9 mouse cellular contexts compared by ENCODE assay signal in genomic region chr5:122060767-122061333, GRCm38 (mm10). TPM values are rescaled to one million over a fixed set of nuclear protein-coding genes. Genes with fewer than 3 reads are reported as not detected.
A peak's percentile ranks its signal among the peaks of the same experiment; 100 is the strongest.
DNase-seq lines count a peak whose midpoint lies in the region; ATAC-seq and TF ChIP-seq lines count a peak whose summit lies in the region.
"Had no signal": no experiment of that assay in that cellular context is flagged by ENCODE, and none has a peak within 500 bp of the region (broad histone marks: within the 10 kb centered on the region; RNA-seq: fewer than 3 reads in every experiment).

No protein-coding gene starts in this region.

- no peak for DNase-seq in heart, adult 9 months (ENCODE audit: low spot score in 2 of 2)
- peak; percentile 91 for DNase-seq in midbrain, embryonic 11.5 days (ENCODE audit: low spot score, missing footprints)
- DNase-seq in midbrain, postnatal 0 days (ENCODE audit: low spot score) = no peak
- peak; percentile 34 for DNase-seq in hindbrain, postnatal 0 days (ENCODE audit: low spot score)
- DNase-seq in stomach, postnatal 0 days (ENCODE audit: low spot score) = peak; percentile 39
- DNase-seq in thymus, postnatal 4 days = no peak
- DNase-seq in frontal cortex, postnatal 14 days (ENCODE audit: low spot score in 2 of 2) = no peak

- H3K36me3 ChIP-seq in heart, embryonic 12.5 days = peaks cover 3% of the 10 kb centered on the region
- H3K36me3 ChIP-seq in midbrain, embryonic 11.5 days (ENCODE audit: control insufficient read depth, insufficient read depth, low read length) = no peaks in the 10 kb centered on the region
- no peaks in the 10 kb centered on the region for H3K36me3 ChIP-seq in midbrain, postnatal 0 days (ENCODE audit: insufficient read depth, low read length)
- H3K36me3 ChIP-seq in hindbrain, postnatal 0 days (ENCODE audit: insufficient read depth, low read length) = no peaks in the 10 kb centered on the region
- no peaks in the 10 kb centered on the region for H3K36me3 ChIP-seq in stomach, postnatal 0 days (ENCODE audit: control insufficient read depth, insufficient read depth, low read length)

- H3K4me3 ChIP-seq in heart, embryonic 12.5 days = no peak overlapping the region
- H3K4me3 ChIP-seq in midbrain, embryonic 11.5 days (ENCODE audit: low read depth, low read length) = 0 out of 2 replicates have a peak overlapping the region, but pooled peaks have one; percentile 9
- no peak overlapping the region for H3K4me3 ChIP-seq in midbrain, postnatal 0 days (ENCODE audit: low read depth, low read length)
- no peak overlapping the region for H3K4me3 ChIP-seq in hindbrain, postnatal 0 days (ENCODE audit: low read length)
- no peak overlapping the region for H3K4me3 ChIP-seq in stomach, postnatal 0 days (ENCODE audit: low read depth, low read length)
- H3K4me3 ChIP-seq: left cerebral cortex, adult 2 months had no signal

- peaks cover 10% of the 10 kb centered on the region for H3K9me3 ChIP-seq in heart, embryonic 12.5 days (replicated peaks)
- peaks cover 5% of the 10 kb centered on the region; the same call in 1 of the 2 replicates for H3K9me3 ChIP-seq in midbrain, embryonic 11.5 days (ENCODE audit: control insufficient read depth, low read length)
- H3K9me3 ChIP-seq in midbrain, postnatal 0 days (ENCODE audit: low read length) = no peaks in the 10 kb centered on the region
- no peaks in the 10 kb centered on the region for H3K9me3 ChIP-seq in hindbrain, postnatal 0 days (ENCODE audit: low read length)
- no peaks in the 10 kb centered on the region for H3K9me3 ChIP-seq in stomach, postnatal 0 days (ENCODE audit: control insufficient read depth, low read length)

- H3K27ac ChIP-seq in heart, embryonic 12.5 days (ENCODE audit: poor library complexity, severe bottlenecking) = no peak overlapping the region; the same call in 1 of the 2 replicates
- H3K27ac ChIP-seq in midbrain, embryonic 11.5 days (ENCODE audit: low read depth, low read length) = no peak overlapping the region
- no peak overlapping the region for H3K27ac ChIP-seq in midbrain, postnatal 0 days (ENCODE audit: low read depth, low read length)
- H3K27ac ChIP-seq in hindbrain, postnatal 0 days = no peak overlapping the region
- H3K27ac ChIP-seq in stomach, postnatal 0 days (replicated peaks) = no peak overlapping the region
- H3K27ac ChIP-seq: left cerebral cortex, adult 2 months had no signal

- peak overlapping the region; percentile 42 for H3K4me2 ChIP-seq in heart, embryonic 12.5 days
- peak overlapping the region; percentile 27; the same call in 1 of the 2 replicates for H3K4me2 ChIP-seq in midbrain, embryonic 11.5 days
- no peak overlapping the region; the same call in 1 of the 2 replicates for H3K4me2 ChIP-seq in midbrain, postnatal 0 days (ENCODE audit: low read depth, low read length, poor library complexity, severe bottlenecking)
- H3K4me2 ChIP-seq in hindbrain, postnatal 0 days (ENCODE audit: low read depth, low read length) = no peak overlapping the region
- no peak overlapping the region for H3K4me2 ChIP-seq in stomach, postnatal 0 days (replicated peaks; ENCODE audit: low read depth)

- peak; percentile 42; the same call in 1 of the 2 replicates for ATAC-seq in heart, embryonic 12.5 days (ENCODE audit: insufficient number of reproducible peaks, low FRiP score)
- peak; percentile 27; the same call in 1 of the 2 replicates for ATAC-seq in midbrain, embryonic 11.5 days (ENCODE audit: low FRiP score)
- ATAC-seq in midbrain, postnatal 0 days (ENCODE audit: low FRiP score) = no peak
- ATAC-seq in hindbrain, postnatal 0 days = 0 out of 2 replicates have a peak, but pooled peaks have one; percentile 30
- no peak for ATAC-seq in stomach, postnatal 0 days (ENCODE audit: low FRiP score, low TSS enrichment)

- TF ChIP-seq CTCF in midbrain, postnatal 0 days (IDR thresholded peaks at IDR 0.05) = no peak
- no peak for TF ChIP-seq CTCF in hindbrain, postnatal 0 days (IDR thresholded peaks at IDR 0.05; ENCODE audit: low read depth)
- TF ChIP-seq CTCF in stomach, postnatal 0 days (IDR thresholded peaks at IDR 0.05; ENCODE audit: low read depth) = no peak

- H3K4me1 ChIP-seq in heart, embryonic 12.5 days (replicated peaks) = peaks cover 53% of the 10 kb centered on the region
- peaks cover 12% of the 10 kb centered on the region; the same call in 1 of the 2 replicates for H3K4me1 ChIP-seq in midbrain, embryonic 11.5 days (ENCODE audit: control insufficient read depth, insufficient read depth, low read length)
- no peaks in the 10 kb centered on the region for H3K4me1 ChIP-seq in midbrain, postnatal 0 days (ENCODE audit: insufficient read depth, low read length)
- H3K4me1 ChIP-seq in hindbrain, postnatal 0 days (ENCODE audit: insufficient read depth, low read length) = no peaks in the 10 kb centered on the region
- no peaks in the 10 kb centered on the region for H3K4me1 ChIP-seq in stomach, postnatal 0 days (replicated peaks; ENCODE audit: control insufficient read depth, insufficient read depth)

- 32% methylated on average over 10 of the region's 12 CpGs for WGBS in heart, embryonic 12.5 days
- 20% methylated on average over 10 of the region's 12 CpGs for WGBS in midbrain, embryonic 11.5 days
- 32% methylated on average over 8 of the region's 12 CpGs for WGBS in midbrain, postnatal 0 days
- 32% methylated on average over 10 of the region's 12 CpGs for WGBS in hindbrain, postnatal 0 days
- 35% methylated on average over 10 of the region's 12 CpGs for WGBS in stomach, postnatal 0 days

- H3K27me3 ChIP-seq in heart, embryonic 12.5 days (replicated peaks) = no peaks in the 10 kb centered on the region
- H3K27me3 ChIP-seq in midbrain, embryonic 11.5 days (ENCODE audit: control insufficient read depth, insufficient read depth, low read length) = no peaks in the 10 kb centered on the region
- peaks cover 4% of the 10 kb centered on the region; the same call in 1 of the 2 replicates for H3K27me3 ChIP-seq in midbrain, postnatal 0 days (ENCODE audit: insufficient read depth, low read length)
- no peaks in the 10 kb centered on the region for H3K27me3 ChIP-seq in hindbrain, postnatal 0 days (ENCODE audit: insufficient read depth, low read length)
- H3K27me3 ChIP-seq in stomach, postnatal 0 days (ENCODE audit: control insufficient read depth, insufficient read depth, low read length) = no peaks in the 10 kb centered on the region

- no peak overlapping the region for H3K9ac ChIP-seq in heart, embryonic 12.5 days
- H3K9ac ChIP-seq in midbrain, embryonic 11.5 days (ENCODE audit: low read length) = peak overlapping the region; percentile 36; the same call in 1 of the 2 replicates
- H3K9ac ChIP-seq in midbrain, postnatal 0 days (replicated peaks; ENCODE audit: low read length, poor library complexity, severe bottlenecking) = no peak overlapping the region
- H3K9ac ChIP-seq in hindbrain, postnatal 0 days (replicated peaks; ENCODE audit: low read length) = no peak overlapping the region
- H3K9ac ChIP-seq in stomach, postnatal 0 days (ENCODE audit: low read length) = no peak overlapping the region

- no peak for TF ChIP-seq EP300 in stomach, postnatal 0 days (optimal IDR thresholded peaks at IDR 0.05)

RNA-seq across cellular contexts. Expression of gene Cux2, which starts 10.9 kb away (rescaled TPM):
- 7.6 and 10.1 TPM in 2 replicates for polyA plus RNA-seq in heart, embryonic 12.5 days (2016; fragmentation: Nextera tagmentation; extraction: Ambion mirVana)
- 11.1 and 12.6 TPM in 2 replicates for polyA plus RNA-seq in midbrain, embryonic 11.5 days (2014; fragmentation: Nextera tagmentation; extraction: Ambion mirVana)
- total RNA-seq in midbrain, postnatal 0 days (2014; rRNA removed) = 40.1 and 40.2 TPM in 2 replicates
- 15.4 and 17.4 TPM in 2 replicates for polyA plus RNA-seq in midbrain, postnatal 0 days (2015; fragmentation: Nextera tagmentation; extraction: Ambion mirVana)
- total RNA-seq in hindbrain, postnatal 0 days (2014; rRNA removed) = 35.4 and 46.6 TPM in 2 replicates
- polyA plus RNA-seq in hindbrain, postnatal 0 days (2015; fragmentation: Nextera tagmentation; extraction: Ambion mirVana) = 15.2 and 16.6 TPM in 2 replicates
- 1.2 and 1.5 TPM in 2 replicates for polyA plus RNA-seq in stomach, postnatal 0 days (2015; fragmentation: Nextera tagmentation; extraction: Ambion mirVana)

RNA-seq across cellular contexts. Expression of gene Myl2, which starts 39.9 kb away (rescaled TPM):
- 7,161 and 7,647 TPM in 2 replicates for polyA plus RNA-seq in heart, embryonic 12.5 days (2016; fragmentation: Nextera tagmentation; extraction: Ambion mirVana)
- polyA plus RNA-seq in midbrain, embryonic 11.5 days (2014; fragmentation: Nextera tagmentation; extraction: Ambion mirVana) = 0.29 TPM in 1 of 2 replicates, not detected in the other
- total RNA-seq in midbrain, postnatal 0 days (2014; rRNA removed) = 0.55 and 0.99 TPM in 2 replicates
- 4.4 and 4.6 TPM in 2 replicates for polyA plus RNA-seq in midbrain, postnatal 0 days (2015; fragmentation: Nextera tagmentation; extraction: Ambion mirVana)
- total RNA-seq in hindbrain, postnatal 0 days (2014; rRNA removed) = not detected in 2 replicates
- 2.4 and 3.0 TPM in 2 replicates for polyA plus RNA-seq in hindbrain, postnatal 0 days (2015; fragmentation: Nextera tagmentation; extraction: Ambion mirVana)
- 0.21 and 0.30 TPM in 2 replicates for polyA plus RNA-seq in stomach, postnatal 0 days (2015; fragmentation: Nextera tagmentation; extraction: Ambion mirVana)

Comparison
In these comparisons a context has a peak if more than half of its experiments do, and no peak if none do; other contexts are left out.
1. ATAC-seq: peak in heart, embryonic 12.5 days (single experiment), midbrain, embryonic 11.5 days (single experiment) and hindbrain, postnatal 0 days (single experiment); none in midbrain, postnatal 0 days (single experiment) and stomach, postnatal 0 days (single experiment).
2. H3K4me2 ChIP-seq: peak in heart, embryonic 12.5 days (single experiment) and midbrain, embryonic 11.5 days (single experiment); none in midbrain, postnatal 0 days (single experiment), hindbrain, postnatal 0 days (single experiment) and stomach, postnatal 0 days (single experiment).
3. DNase-seq: peak in midbrain, embryonic 11.5 days (single experiment), hindbrain, postnatal 0 days (single experiment) and stomach, postnatal 0 days (single experiment); none in heart, adult 9 months (0 of 2), midbrain, postnatal 0 days (single experiment), thymus, postnatal 4 days (single experiment) and frontal cortex, postnatal 14 days (0 of 2).
4. RNA of gene Myl2, which starts 39.9 kb away (polyA plus RNA-seq): 7,161 to 7,647 TPM in heart, embryonic 12.5 days; 4.4 to 4.6 TPM in midbrain, postnatal 0 days, 2.4 to 3.0 TPM in hindbrain, postnatal 0 days, 0.21 to 0.30 TPM in stomach, postnatal 0 days and 0.29 TPM in midbrain, embryonic 11.5 days; every median in the first group is over 1,000 times any median in the second.